Mouse (Mus musculus) large intestine, adult 2 months (tissue): ENCODE data around the gene Plk3. TPM values are rescaled to one million over a fixed set of nuclear protein-coding genes. Genes with fewer than 3 reads are reported as not detected.
A peak's percentile ranks its signal among the peaks of the same experiment; 100 is the strongest.

Experiments
- DNase-seq: peaks from one replicate; pipeline ENCODE4 v3.0.0-alpha.2; 2012; ENCODE audit warnings: low read depth, low spot score
- WGBS: fragments of 180-500 bp; shearing (Covaris S2); methylation state at CpG from one replicate; pipeline ENCODE4 v1.1.7; 2018; 5-methylcytosine and 5-hydroxymethylcytosine counted together
- polyA plus RNA-seq: library from polyadenylated mRNA; depleted of rRNA; stranded (reverse); fragments of >200 nt; gene quantifications from 2 replicates; pipeline ENCODE4 v1.2.3, GENCODE M21; 2012

The Plk3 gene
- polyA plus RNA-seq, 1 experiment, result 12.7 TPM

GRCm38 (mm10) chr4:117123546-117124217 is 10.1 kb downstream of the Plk3 start:
- DNase-seq, result no peak
- 66% methylated on average over 8 of the region's 9 CpGs for WGBS

- DNase-seq, result no peak
- 74% methylated on average over 4 of the region's 4 CpGs for WGBS
Observed at GRCm38 (mm10) chr4:117122209-117122608, 11.6 kb downstream of the Plk3 start.

- under 1% methylated on average over 69 of the region's 69 CpGs for WGBS
- peak; percentile 94 for DNase-seq
Observed at GRCm38 (mm10) chr4:117120445-117121414, 13.0 kb downstream of the Plk3 start.

GRCm38 (mm10) chr4:117120052-117120444 is 13.7 kb downstream of the Plk3 start:
- no peak for DNase-seq
- WGBS, result 6% methylated on average over 10 of the region's 10 CpGs

- no peak for DNase-seq
- WGBS, result 80% methylated on average over 5 of the region's 5 CpGs
Observed at GRCm38 (mm10) chr4:117119636-117120035, 14.1 kb downstream of the Plk3 start.

- no peak for DNase-seq
Observed at GRCm38 (mm10) chr4:117117931-117118330, 15.8 kb downstream of the Plk3 start.

GRCm38 (mm10) chr4:117115592-117115991 is 18.2 kb downstream of the Plk3 start:
- DNase-seq, result no peak
- 77% methylated on average over 5 of the region's 5 CpGs for WGBS

More at GRCm38 (mm10) chr4:117117931-117118330, 15.8 kb downstream of the Plk3 start:
- WGBS, result 90% methylated on average over 7 of the region's 7 CpGs

- WGBS, result 88% methylated on average over 1 of the region's 1 CpGs
Observed at GRCm38 (mm10) chr4:117113237-117113636, 20.5 kb downstream of the Plk3 start.

GRCm38 (mm10) chr4:117110985-117111384 is 22.8 kb downstream of the Plk3 start:
- 88% methylated on average over 11 of the region's 11 CpGs for WGBS
- DNase-seq, result no peak

More at GRCm38 (mm10) chr4:117113237-117113636, 20.5 kb downstream of the Plk3 start:
- no peak for DNase-seq

- DNase-seq, result no peak
- 75% methylated on average over 13 of the region's 13 CpGs for WGBS
Observed at GRCm38 (mm10) chr4:117110249-117110648, 23.5 kb downstream of the Plk3 start.

GRCm38 (mm10) chr4:117109330-117109729 is 24.4 kb downstream of the Plk3 start:
- no peak for DNase-seq
- WGBS, result 87% methylated on average over 25 of the region's 25 CpGs

GRCm38 (mm10) chr4:117108524-117108849 is 25.3 kb downstream of the Plk3 start:
- WGBS, result 94% methylated on average over 6 of the region's 6 CpGs
- DNase-seq, result no peak

GRCm38 (mm10) chr4:117107813-117108523 is 25.8 kb downstream of the Plk3 start:
- no peak for DNase-seq
- 87% methylated on average over 18 of the region's 18 CpGs for WGBS

GRCm38 (mm10) chr4:117105127-117105526 is 28.6 kb downstream of the Plk3 start:
- no peak for DNase-seq
- 52% methylated on average over 10 of the region's 10 CpGs for WGBS

GRCm38 (mm10) chr4:117104672-117105071 is 29.1 kb downstream of the Plk3 start:
- no peak for DNase-seq
- WGBS, result 74% methylated on average over 10 of the region's 10 CpGs

- DNase-seq, result no peak
- WGBS, result 52% methylated on average over 7 of the region's 7 CpGs
Observed at GRCm38 (mm10) chr4:117101218-117101617, 32.5 kb downstream of the Plk3 start.

GRCm38 (mm10) chr4:117100036-117100435 is 33.7 kb downstream of the Plk3 start:
- DNase-seq, result no peak
- 73% methylated on average over 4 of the region's 4 CpGs for WGBS

- no peak for DNase-seq
- WGBS, result 64% methylated on average over 2 of the region's 2 CpGs
Observed at GRCm38 (mm10) chr4:117098764-117099036, 35.1 kb downstream of the Plk3 start.

- 67% methylated on average over 8 of the region's 8 CpGs for WGBS
- DNase-seq, result no peak
Observed at GRCm38 (mm10) chr4:117097969-117098763, 35.6 kb downstream of the Plk3 start.

GRCm38 (mm10) chr4:117096666-117097065 is 37.1 kb downstream of the Plk3 start:
- 26% methylated on average over 5 of the region's 5 CpGs for WGBS
- no peak for DNase-seq
